Mouse (Mus musculus) CH12.LX (cell line): ENCODE measurements around the gene Aasdh. TPM values are rescaled to one million over a fixed set of nuclear protein-coding genes. Genes with fewer than 3 reads are reported as not detected.

ENCODE experiments used
- DNase-seq: peaks from one replicate; pipeline ENCODE4 v3.0.0-alpha.2; 2013; ENCODE audit errors: extremely low read depth
- H3K27ac ChIP-seq: 2 replicates; pipeline ENCODE4 v1.5.1; 2012; ENCODE audit warnings: low read depth, mild to moderate bottlenecking, control low read depth, moderate library complexity; ENCODE audit not compliant: insufficient read depth
- H3K27me3 ChIP-seq: replicated peaks from 2 replicates; pipeline ENCODE3; 2012; ENCODE audit warnings: inconsistent platforms
- H3K36me3 ChIP-seq, 2 experiments: replicated peaks in 1 of 2; 2 replicates each; pipeline versions ENCODE3 to v1.6.1; 2012; ENCODE audit warnings: inconsistent platforms in 1 of 2, low read length in 1 of 2, mild to moderate bottlenecking in 1 of 2, mixed read lengths in 1 of 2, moderate library complexity in 1 of 2; ENCODE audit not compliant: control insufficient read depth in 1 of 2, insufficient read depth in 1 of 2
- H3K4me1 ChIP-seq, 2 experiments: 2 replicates each; pipeline ENCODE4 v1.6.1; 2012; ENCODE audit warnings: inconsistent platforms in 1 of 2, moderate library complexity in 1 of 2; ENCODE audit not compliant: insufficient read depth in 2 of 2, control insufficient read depth in 1 of 2
- H3K4me2 ChIP-seq: 2 replicates; pipeline ENCODE4 v1.6.1; 2012; ENCODE audit warnings: low read depth, mild to moderate bottlenecking, control low read depth; ENCODE audit not compliant: poor library complexity, insufficient read depth, severe bottlenecking
- H3K4me3 ChIP-seq, 3 experiments: fragments of 150-350 bp in 1 of 3; sonication (generic) in 1 of 3; replicated peaks in 1 of 3; 2 replicates each; pipeline versions ENCODE3 to v1.5.1; 2011 to 2012; ENCODE audit warnings: low read depth in 2 of 3, low read length in 2 of 3, mild to moderate bottlenecking in 2 of 3, moderate library complexity in 2 of 3, control low read depth in 1 of 3, improper control_type of control experiment in 1 of 3, inconsistent platforms in 1 of 3, mixed read lengths in 1 of 3; ENCODE audit not compliant: poor library complexity in 1 of 3
- H3K79me2 ChIP-seq: replicated peaks from 2 replicates; pipeline ENCODE4 v1.6.1; 2012; ENCODE audit warnings: mild to moderate bottlenecking, moderate library complexity; ENCODE audit not compliant: control insufficient read depth, poor library complexity, insufficient read depth, severe bottlenecking; ENCODE audit errors: extremely low read depth
- H3K9ac ChIP-seq: 2 replicates; pipeline ENCODE4 v1.6.1; 2012; ENCODE audit warnings: low read depth, mild to moderate bottlenecking, control low read depth, moderate library complexity; ENCODE audit not compliant: insufficient read depth
- H3K9me3 ChIP-seq: replicated peaks from 2 replicates; pipeline ENCODE3; 2012; ENCODE audit warnings: low read length, inconsistent platforms, mixed read lengths
- BHLHE40 ChIP-seq: IDR thresholded peaks from 2 replicates; pipeline ENCODE4 v1.6.1; 2011; ENCODE audit warnings: mild to moderate bottlenecking, low read depth, low read length, improper control_type of control experiment
- CHD1 ChIP-seq: IDR thresholded peaks from 2 replicates; pipeline ENCODE4 v1.6.1; 2012; ENCODE audit warnings: low read depth, low read length, improper control_type of control experiment, inconsistent platforms
- CHD2 ChIP-seq: IDR thresholded peaks from 2 replicates; pipeline ENCODE4 v1.6.1; 2011; ENCODE audit warnings: low read length, improper control_type of control experiment
- CTCF ChIP-seq, 2 experiments: IDR thresholded peaks in 1 of 2; conservative IDR thresholded peaks in 1 of 2; 2 replicates each; pipeline ENCODE4 v1.5.1; 2011 to 2012; ENCODE audit warnings: low read depth in 2 of 2, low read length in 2 of 2, improper control_type of control experiment in 1 of 2, inconsistent platforms in 1 of 2, mild to moderate bottlenecking in 1 of 2, moderate library complexity in 1 of 2
- E2F4 ChIP-seq: IDR thresholded peaks from 2 replicates; pipeline ENCODE4 v1.6.1; 2011; ENCODE audit warnings: low read depth, low read length, improper control_type of control experiment; ENCODE audit not compliant: insufficient replicate concordance
- ELF1 ChIP-seq: IDR thresholded peaks from 2 replicates; pipeline ENCODE4 v1.6.1; 2014; ENCODE audit warnings: low read depth, mild to moderate bottlenecking, inconsistent platforms, low read length, improper control_type of control experiment
- EP300 ChIP-seq: IDR thresholded peaks from 2 replicates; pipeline ENCODE4 v1.6.1; 2011; ENCODE audit warnings: low read length, improper control_type of control experiment
- ETS1 ChIP-seq: conservative IDR thresholded peaks from 2 replicates; pipeline ENCODE4 v1.6.1; 2012; ENCODE audit warnings: low read depth, mild to moderate bottlenecking, inconsistent platforms, low read length, improper control_type of control experiment, moderate library complexity
- GABPA ChIP-seq: IDR thresholded peaks from 2 replicates; pipeline ENCODE4 v1.6.1; 2012; ENCODE audit warnings: low read depth, low read length, improper control_type of control experiment, inconsistent platforms; ENCODE audit not compliant: insufficient replicate concordance
- HCFC1 ChIP-seq: IDR thresholded peaks from 2 replicates; pipeline ENCODE4 v1.6.1; 2012; ENCODE audit warnings: low read depth, mild to moderate bottlenecking, inconsistent platforms, low read length, improper control_type of control experiment
- IRF4 ChIP-seq: IDR thresholded peaks from 2 replicates; pipeline ENCODE4 v1.6.1; 2014; ENCODE audit warnings: low read depth, mild to moderate bottlenecking, inconsistent platforms, low read length, improper control_type of control experiment
- JUN ChIP-seq: IDR thresholded peaks from 2 replicates; pipeline ENCODE4 v1.6.1; 2011; ENCODE audit warnings: low read depth, mild to moderate bottlenecking, low read length, improper control_type of control experiment, moderate library complexity; ENCODE audit not compliant: insufficient read depth
- JUND ChIP-seq: conservative IDR thresholded peaks from 2 replicates; pipeline ENCODE4 v1.6.1; 2011; ENCODE audit warnings: low read depth, low read length, improper control_type of control experiment
- MAFK ChIP-seq: IDR thresholded peaks from 2 replicates; pipeline ENCODE4 v1.6.1; 2011; ENCODE audit warnings: low read length, improper control_type of control experiment; ENCODE audit not compliant: insufficient replicate concordance
- MAX ChIP-seq: IDR thresholded peaks from 2 replicates; pipeline ENCODE4 v1.6.1; 2011; ENCODE audit warnings: low read length, improper control_type of control experiment
- MAZ ChIP-seq: IDR thresholded peaks from 2 replicates; pipeline ENCODE4 v1.6.1; 2012; ENCODE audit warnings: low read depth, mild to moderate bottlenecking, inconsistent platforms, low read length, improper control_type of control experiment, moderate library complexity
- MXI1 ChIP-seq: IDR thresholded peaks from 2 replicates; pipeline ENCODE4 v1.6.1; 2011; ENCODE audit warnings: mild to moderate bottlenecking, low read depth, low read length, improper control_type of control experiment
- MYC ChIP-seq: IDR thresholded peaks from 2 replicates; pipeline ENCODE4 v1.6.1; 2011; ENCODE audit warnings: low read depth, mild to moderate bottlenecking, improper control_type of control experiment, low read length
- NRF1 ChIP-seq: IDR thresholded peaks from 2 replicates; pipeline ENCODE4 v1.6.1; 2014; ENCODE audit warnings: low read depth, mild to moderate bottlenecking, inconsistent platforms, low read length, improper control_type of control experiment, moderate library complexity
- PAX5 ChIP-seq: IDR thresholded peaks from 2 replicates; pipeline ENCODE4 v1.6.1; 2012; ENCODE audit warnings: low read length, inconsistent platforms, mixed read lengths
- POLR2A ChIP-seq: IDR thresholded peaks from 2 replicates; pipeline ENCODE4 v1.6.1; 2011; ENCODE audit warnings: low read depth, mild to moderate bottlenecking, improper control_type of control experiment, low read length
- POLR2AphosphoS2 ChIP-seq: IDR thresholded peaks from 2 replicates; pipeline ENCODE4 v1.6.1; 2011; ENCODE audit warnings: low read depth, low read length, improper control_type of control experiment
- RAD21 ChIP-seq: IDR thresholded peaks from 2 replicates; pipeline ENCODE4 v1.6.1; 2011; ENCODE audit warnings: low read depth, mild to moderate bottlenecking, low read length, improper control_type of control experiment, moderate library complexity
- SMC3 ChIP-seq: IDR thresholded peaks from 2 replicates; pipeline ENCODE4 v1.6.1; 2011; ENCODE audit warnings: low read depth, low read length, improper control_type of control experiment
- ZKSCAN1 ChIP-seq: IDR thresholded peaks from 2 replicates; pipeline ENCODE4 v1.6.1; 2012; ENCODE audit warnings: low read depth, inconsistent platforms, low read length, improper control_type of control experiment, borderline replicate concordance
- ZMIZ1 ChIP-seq: IDR thresholded peaks from 2 replicates; pipeline ENCODE4 v1.6.1; 2012; ENCODE audit warnings: low read depth, mild to moderate bottlenecking, inconsistent platforms, low read length, improper control_type of control experiment
- ZNF384 ChIP-seq: IDR thresholded peaks from 2 replicates; pipeline ENCODE4 v1.6.1; 2012; ENCODE audit warnings: low read depth, low read length, improper control_type of control experiment, inconsistent platforms
- dilution Hi-C: fragments of 300-500 bp; cut with MboI; formaldehyde crosslinking; loops from 2 replicates; pipeline ENCODE4 v1.14.3; 2020; ENCODE audit warnings: low sequenced_read_pairs; ENCODE audit not compliant: extremely low pct_unique_long_range_greater_than_20kb, extremely low pct_ligation_motif_present
- in situ Hi-C: fragments of 300-500 bp; cut with MboI; formaldehyde crosslinking; loops from 3 replicates; pipeline ENCODE4 v1.14.3; 2019; ENCODE audit warnings: low sequenced_read_pairs, low pct_ligation_motif_present, low pct_unique_long_range_greater_than_20kb, mixed read lengths
- polyA plus RNA-seq: library from polyadenylated mRNA; unstranded; fragments of >175 nt; gene quantifications from 2 replicates; pipeline ENCODE4 v1.2.1, GENCODE M21; 2012; ENCODE audit warnings: low read depth; ENCODE audit not compliant: insufficient read length
- total RNA-seq, 2 experiments: library from RNA; depleted of rRNA; stranded (reverse); fragments of 300-350 nt in 1 of 2; fragments of >200 nt in 1 of 2; gene quantifications; 2 replicates each; pipeline ENCODE4 v1.2.3; 2012 to 2014

Gene Aasdh
- total and polyA plus RNA-seq, 3 experiments, result 20.9 to 24.2 (median 21.0) TPM

- Histone ChIP-seq H3K27ac (no peak overlapping the region), H3K4me2 (peak overlapping the region; percentile 96), H3K36me3 (peaks cover 12 to 43% of the 10 kb centered on the region in 2 experiments), H3K27me3 (no peaks in the 10 kb centered on the region), H3K4me1 (peaks cover 6 to 50% of the 10 kb centered on the region in 2 experiments; a peak in 3 of 4 replicates), H3K9ac (peak overlapping the region; percentile 62), H3K4me3 (peak overlapping the region; percentile 71 to 97 (median 72)), H3K79me2 (peaks cover 76% of the 10 kb centered on the region), H3K9me3 (no peaks in the 10 kb centered on the region)
- DNase-seq, result peak; percentile 42
- dilution Hi-C loops (no loop called here), in situ Hi-C loops (loop anchor here (5.0 kb wide), 1 partner anchor 40 kb away; no protein-coding TSS in a partner anchor)
- TF ChIP-seq ELF1 (no peak), MAX (no peak), GABPA (no peak), CHD1 (peak; percentile 74), NRF1 (no peak), POLR2AphosphoS2 (0 out of 2 replicates have a peak, but pooled peaks have one; percentile 9), EP300 (no peak), CHD2 (no peak), ZKSCAN1 (no peak), MXI1 (no peak), MAFK (no peak), RAD21 (no peak), CTCF (conservative IDR thresholded peaks at IDR 0.05 in 1 of 2, IDR thresholded peaks at IDR 0.05 in 1 of 2; ENCODE audit: low read depth in 2 of 2, low read length in 2 of 2) (no peak)
These were observed 47.1 kb upstream of the Aasdh start for GRCm38 (mm10) chr5:76952112-76953040.

- DNase-seq, result peak; percentile 98
- peaks cover 11 to 50% of the 10 kb centered on the region in 2 experiments; a peak in 3 of 4 replicates for H3K4me1 ChIP-seq
- H3K27me3 ChIP-seq, result no peaks in the 10 kb centered on the region
- dilution Hi-C loops, result no loop called here
- no peaks in the 10 kb centered on the region for H3K9me3 ChIP-seq
- peak within 1 kb of the TSS; percentile 72 to 97 (median 94) for H3K4me3 ChIP-seq
- H3K79me2 ChIP-seq, result peaks cover 82% of the 10 kb centered on the region
- H3K4me2 ChIP-seq, result peak within 1 kb of the TSS; percentile 96
- H3K27ac ChIP-seq, result peak within 1 kb of the TSS; percentile 68
- H3K36me3 ChIP-seq, result peaks cover 3 to 43% of the 10 kb centered on the region in 2 experiments
- H3K9ac ChIP-seq, result peak within 1 kb of the TSS; percentile 82
- in situ Hi-C loops, result loop anchor here (5.0 kb wide), 1 partner anchor 39 kb away; no protein-coding TSS in a partner anchor
- TF ChIP-seq POLR2AphosphoS2, result peak; percentile 61; the same call in 1 of the 2 replicates
- TF ChIP-seq E2F4, result peak; percentile 97
- TF ChIP-seq MXI1, result peak; percentile 94
- TF ChIP-seq CHD2, result peak; percentile 53; the same call in 1 of the 2 replicates
- TF ChIP-seq HCFC1, result peak; percentile 80
- peak; percentile 95 for TF ChIP-seq POLR2A
- TF ChIP-seq RAD21, result no peak
- no peak for TF ChIP-seq PAX5
- peak; percentile 64; the same call in 1 of the 2 replicates for TF ChIP-seq MYC
- peak; percentile 90 for TF ChIP-seq BHLHE40
- TF ChIP-seq ZMIZ1, result peak; percentile 83
- TF ChIP-seq ETS1, result no peak; the same call in 1 of the 2 replicates
- TF ChIP-seq SMC3, result no peak
- peak; percentile 29 for TF ChIP-seq ZNF384
- no peak for TF ChIP-seq ZKSCAN1
- no peak for TF ChIP-seq GABPA
- TF ChIP-seq JUN, result no peak
- no peak; the same call in 1 of the 2 replicates for TF ChIP-seq CHD1
- peak; percentile 95 for TF ChIP-seq MAZ
- TF ChIP-seq IRF4, result peak; percentile 54
- no peak for TF ChIP-seq JUND
These were observed 46.1 kb upstream of the Aasdh start, which contains the start of the genes Paics and Ppat for GRCm38 (mm10) chr5:76951106-76952027. Gene Paics (plus strand): TSS chr5:76951307. Gene Ppat (minus strand): TSS chr5:76951578.
